Mouse (Mus musculus) cerebellum, adult 11 months (tissue): ENCODE data around the gene Rimklb.
"Not testable (repeated sequence)": the region's sequence is repeated elsewhere in the genome, so short reads cannot be mapped to it uniquely, and the experiment has no call there.

Source experiments
- DNase-seq: peaks from one replicate; pipeline ENCODE4 v3.0.0; 2022

Rimklb gene

DNA sequence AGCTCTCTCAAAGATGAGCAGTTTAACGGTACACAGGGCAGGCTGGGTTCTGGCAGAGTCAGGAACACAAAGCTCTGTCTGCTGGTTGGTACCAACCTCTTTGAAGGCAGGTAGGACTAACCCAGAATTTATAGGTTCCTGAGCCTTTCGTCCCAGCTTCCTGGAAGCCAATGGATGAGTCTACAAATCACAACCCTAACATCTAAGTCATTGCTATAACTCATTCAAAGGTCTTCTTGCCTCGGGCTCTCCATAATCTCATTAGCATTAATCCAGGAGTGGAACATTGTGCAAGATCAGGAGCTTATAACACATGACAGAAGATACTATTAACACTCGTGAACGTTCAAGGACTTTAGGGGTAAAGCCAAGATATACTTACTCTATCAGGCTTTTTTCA lies at the start of gene Rimklb:
Gene Rimklb, minus strand, starts transcription at position 101 of the 400 bp plus-strand sequence.
- DNase-seq: no peak

DNA sequence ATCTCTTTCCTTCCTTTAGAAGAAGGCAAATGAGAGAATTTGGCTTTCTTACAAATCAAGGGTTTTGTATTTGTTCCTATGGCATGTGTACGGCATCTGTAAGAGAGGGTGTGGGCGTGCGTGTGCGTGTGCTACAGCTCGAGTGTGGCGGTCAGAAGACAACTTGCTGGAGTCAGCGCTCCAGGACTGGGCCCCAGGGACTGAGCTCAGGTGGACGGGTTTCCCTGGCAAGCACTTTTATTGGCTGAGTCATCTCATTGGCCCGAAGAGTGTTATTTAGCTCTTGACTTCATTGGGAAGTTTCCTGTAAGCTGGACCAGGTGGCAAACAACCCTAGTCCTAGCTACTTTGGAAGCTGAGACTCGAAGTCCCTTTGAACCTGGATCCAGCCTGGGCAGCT lies 47.4 kb upstream of the Rimklb start:
- no peak for DNase-seq

DNA sequence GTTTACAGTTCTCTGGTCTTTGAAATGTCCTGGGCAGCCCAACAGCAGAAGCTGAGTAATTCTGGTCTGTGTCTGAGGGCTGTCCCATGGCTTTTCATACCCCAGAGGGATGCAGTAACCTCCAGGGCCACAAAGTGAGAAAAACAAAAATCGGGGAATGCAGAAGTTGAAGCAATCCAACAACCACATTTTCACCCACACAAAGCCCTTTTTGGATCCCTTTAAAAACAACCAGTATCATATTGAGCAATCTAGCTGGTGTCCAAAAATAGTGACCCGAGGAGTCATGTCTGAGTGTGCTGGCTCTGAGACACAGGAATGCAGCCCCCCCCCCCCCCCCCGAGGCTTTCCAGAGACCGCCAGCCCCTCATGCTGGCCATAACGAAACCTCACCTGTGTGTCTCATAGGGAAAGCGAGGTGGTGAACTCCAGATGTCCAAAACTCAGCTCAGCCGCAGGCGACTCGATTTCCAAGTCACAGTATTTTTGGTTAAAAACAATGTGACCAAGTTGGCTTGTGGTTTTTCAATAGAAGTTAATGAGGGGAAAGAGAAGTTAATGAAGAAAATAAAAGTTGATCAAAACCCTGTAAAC lies 46.8 kb upstream of the Rimklb start:
- DNase-seq: no peak

DNA sequence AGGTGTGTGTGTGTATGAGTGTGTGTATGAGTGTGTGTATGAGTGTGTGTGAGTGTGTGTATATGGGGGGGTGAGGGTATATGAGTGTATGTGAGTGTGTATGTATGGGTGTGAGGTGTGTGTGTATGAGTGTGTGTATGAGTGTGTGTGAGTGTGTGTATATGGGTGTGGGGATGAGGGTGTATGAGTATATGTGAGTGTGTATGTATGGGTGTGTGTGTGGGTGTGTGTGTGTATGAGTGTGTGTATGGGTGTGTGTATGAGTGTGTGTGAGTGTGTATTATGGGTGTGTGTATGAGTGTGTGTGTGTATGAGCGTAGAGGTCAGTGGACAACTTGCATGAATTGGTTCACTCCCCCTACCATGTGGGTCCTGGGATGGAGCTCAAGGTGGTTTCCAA lies 46.1 kb upstream of the Rimklb start:
- DNase-seq: no peak

DNA sequence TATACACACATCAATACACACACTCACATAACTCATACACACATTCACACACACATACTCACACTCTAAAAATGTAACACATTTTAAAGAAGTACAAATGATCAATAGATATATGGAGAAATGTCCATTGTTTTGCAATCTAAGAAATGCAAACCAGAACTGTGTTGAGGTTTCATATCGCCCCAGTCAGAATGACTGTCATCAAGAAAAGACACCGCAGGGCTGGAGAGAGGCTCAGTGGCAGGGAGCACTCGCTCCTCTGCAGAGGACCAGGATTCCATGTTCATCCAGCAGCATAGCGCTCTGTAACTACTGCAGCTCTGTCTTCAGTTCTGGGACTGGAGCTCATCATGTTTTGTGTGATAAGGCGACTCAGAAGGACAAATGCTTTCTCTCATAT lies 45.0 kb upstream of the Rimklb start:
- DNase-seq: no peak

DNA sequence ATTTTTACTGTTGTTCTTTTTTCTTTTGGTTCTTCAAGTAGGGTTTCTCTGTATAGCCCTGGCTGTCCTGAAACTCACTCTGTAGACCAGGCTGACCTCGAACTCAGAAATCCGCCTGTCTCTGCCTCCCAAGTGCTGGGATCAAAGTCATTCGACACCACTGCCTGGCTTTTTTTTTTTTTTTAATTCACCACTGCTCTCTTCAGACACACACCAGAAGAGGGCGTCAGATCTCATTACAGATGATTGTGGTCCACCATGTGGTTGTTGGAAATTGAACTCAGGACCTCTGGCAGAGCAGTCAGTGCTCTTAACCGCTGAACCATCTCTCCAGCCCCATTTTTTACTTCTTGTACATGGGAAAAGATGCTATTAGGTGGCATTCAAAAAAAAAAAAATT lies 43.9 kb upstream of the Rimklb start:
- DNase-seq: not testable (repeated sequence)

DNA sequence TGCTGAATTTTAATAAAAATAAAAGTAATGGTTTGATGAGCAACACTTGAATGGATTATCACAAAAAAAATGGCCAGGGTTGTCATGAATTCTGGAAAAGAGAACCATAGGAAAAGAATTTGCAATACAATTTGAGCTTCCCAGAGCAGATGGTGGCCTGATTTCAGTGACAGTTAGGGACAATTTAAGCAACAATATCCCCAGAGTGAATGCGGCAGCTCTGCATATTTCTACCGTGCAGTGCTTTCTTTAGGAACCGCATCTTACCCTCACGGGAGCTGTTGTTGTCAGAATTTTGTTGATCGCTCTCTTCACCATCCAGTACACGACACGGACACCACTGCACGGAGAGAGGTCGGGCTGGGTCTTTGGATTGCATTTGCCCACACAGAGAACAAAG lies 41.0 kb upstream of the Rimklb start:
- DNase-seq: no peak

DNA sequence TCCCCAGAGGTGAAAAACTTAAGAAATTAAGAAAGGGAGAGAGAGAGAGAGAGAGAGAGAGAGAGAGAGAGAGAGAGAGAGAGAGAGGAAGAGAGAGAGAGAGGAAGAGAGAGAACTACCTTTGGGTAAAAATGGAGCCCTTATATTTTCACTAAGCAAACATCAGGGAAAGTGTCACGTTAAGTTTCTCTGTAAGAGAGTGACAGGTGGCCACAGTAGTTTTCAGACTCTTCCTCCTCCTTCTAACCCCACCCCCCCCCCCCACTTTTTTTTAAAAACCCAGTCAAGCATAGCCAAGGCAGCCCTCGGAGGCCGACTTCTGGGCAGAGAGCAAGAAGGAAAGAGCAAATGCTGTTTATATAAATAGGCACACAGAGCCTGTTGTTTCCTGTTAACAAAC lies 35.5 kb upstream of the Rimklb start:
- no peak for DNase-seq

DNA sequence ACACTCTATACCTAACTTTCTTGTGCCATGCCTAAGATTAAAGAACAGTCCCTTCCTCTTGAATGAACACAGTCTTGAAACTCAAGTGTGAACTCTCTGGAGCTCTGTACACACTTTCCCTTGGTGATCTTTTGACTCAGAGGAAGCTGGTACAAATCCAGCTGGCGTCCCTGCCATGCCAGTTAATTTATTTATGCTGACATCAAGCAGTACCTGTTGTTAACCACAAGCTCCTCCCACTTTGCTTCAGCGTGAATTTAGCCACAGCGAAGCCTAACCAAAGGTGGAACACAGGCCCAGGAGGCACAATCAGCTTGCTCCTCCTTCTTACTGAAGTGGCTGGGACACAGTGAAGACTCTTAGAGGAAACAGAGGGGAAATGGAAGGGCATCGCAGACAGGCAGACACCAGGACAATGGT lies 34.3 kb upstream of the Rimklb start:
- DNase-seq: no peak

DNA sequence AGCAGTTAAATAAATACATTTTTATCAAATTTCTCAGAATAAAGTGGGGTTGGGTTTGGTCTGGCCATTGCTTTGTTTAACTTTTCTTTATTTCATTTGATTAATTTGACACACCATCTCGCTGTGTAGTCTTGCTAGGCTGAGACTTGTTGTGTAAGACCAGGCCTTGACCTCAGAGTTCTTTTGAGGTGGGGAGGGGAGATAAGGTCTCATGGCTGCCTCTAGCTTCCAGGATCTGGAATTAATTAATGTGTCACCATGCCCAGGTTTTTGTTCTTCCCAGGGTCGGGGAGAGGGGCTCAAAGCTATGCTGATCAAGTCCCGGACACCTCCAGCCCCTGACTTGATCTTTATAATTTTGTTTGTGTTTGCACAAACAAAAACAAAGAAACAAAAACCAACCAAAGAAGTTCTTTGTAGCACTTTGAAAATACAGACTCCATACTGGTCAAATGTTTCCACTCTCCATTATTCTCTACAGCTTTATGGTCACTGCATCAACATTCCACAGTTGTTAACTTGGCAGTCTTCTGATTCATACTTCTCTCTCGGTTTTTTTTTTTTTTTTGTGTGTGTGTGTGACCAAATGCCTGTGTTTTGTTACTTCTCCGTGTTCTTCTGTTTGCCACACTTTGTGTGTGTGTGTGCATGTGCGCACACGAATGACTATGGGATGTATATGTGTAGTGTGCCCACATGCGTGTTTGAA lies 33.1 kb upstream of the Rimklb start:
- no peak for DNase-seq

DNA sequence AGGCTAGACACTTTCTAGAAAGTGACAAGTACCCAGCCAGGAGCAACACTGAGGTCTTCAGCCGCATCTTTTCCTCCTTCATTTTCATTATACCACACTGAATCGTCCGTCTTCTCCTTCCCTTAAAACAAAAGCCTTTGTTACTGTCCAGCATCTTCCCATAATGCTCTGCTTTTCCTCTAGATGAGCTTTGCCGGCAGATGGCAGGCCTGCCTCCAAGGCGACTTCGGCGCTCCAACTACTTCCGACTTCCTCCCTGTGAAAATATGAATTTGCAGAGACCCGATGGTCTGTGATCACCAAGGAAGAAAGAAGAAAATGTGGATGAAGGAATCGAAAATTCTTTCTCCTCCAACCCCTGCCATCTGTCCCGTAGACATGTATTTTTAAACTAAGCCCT lies 29.6 kb upstream of the Rimklb start:
- no peak for DNase-seq

DNA sequence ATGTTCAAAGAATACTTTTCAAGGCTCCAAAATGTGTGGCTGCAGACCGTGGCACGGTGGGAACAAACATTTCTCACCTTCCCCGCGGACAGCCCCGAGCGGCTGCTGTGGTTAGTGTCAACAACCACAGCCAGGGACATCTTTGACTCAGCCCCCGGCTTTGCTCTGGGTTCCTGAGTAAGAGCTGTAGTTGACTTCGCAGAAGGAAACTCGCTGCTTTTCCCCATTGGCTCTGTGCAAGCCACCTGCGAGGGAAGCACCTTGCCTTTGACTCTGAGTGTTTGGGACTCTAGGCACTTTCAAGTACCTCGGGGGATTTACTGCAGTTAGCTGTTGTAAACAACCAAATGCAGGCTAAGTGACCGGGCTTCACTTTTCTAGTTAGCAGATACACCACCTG lies 29.0 kb upstream of the Rimklb start:
- DNase-seq: no peak

DNA sequence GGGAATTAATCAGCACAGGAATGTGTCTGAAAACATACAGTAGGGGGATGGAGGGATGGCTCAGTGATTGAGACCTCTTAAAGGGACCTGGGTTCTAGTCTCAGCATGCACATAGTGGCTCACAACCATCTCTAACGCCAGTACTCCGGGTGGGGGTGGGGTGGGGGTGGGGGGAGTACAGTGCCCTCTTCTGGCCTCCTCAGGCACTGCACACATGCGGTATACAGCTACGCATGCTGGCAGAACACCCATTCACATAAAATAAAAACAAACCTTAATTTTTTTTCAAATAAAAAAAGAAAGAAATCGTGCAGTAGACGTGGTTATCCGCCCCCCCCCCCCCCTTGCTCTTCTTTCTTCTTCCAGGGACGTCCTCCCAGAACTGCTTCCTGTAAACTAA lies 24.7 kb upstream of the Rimklb start:
- no peak for DNase-seq

DNA sequence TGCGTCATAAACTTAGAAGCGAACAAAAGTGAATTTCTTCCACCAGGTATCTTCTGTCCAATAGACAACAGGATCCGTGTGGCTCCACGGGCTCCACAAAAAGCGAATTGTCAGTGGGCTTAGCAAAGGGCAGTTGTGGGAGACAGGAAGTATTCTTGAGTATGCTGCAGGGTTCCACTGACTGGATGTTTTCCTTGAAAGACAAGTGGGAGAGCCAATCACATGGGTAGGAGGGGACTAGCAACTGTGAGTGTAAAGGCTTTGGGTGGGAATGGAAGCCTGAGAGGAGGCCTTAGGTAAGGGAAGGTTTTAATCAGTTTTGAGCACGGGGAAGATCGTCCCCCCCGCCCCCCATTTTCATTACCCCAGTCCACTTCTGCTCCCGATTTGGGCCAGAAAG lies 24.0 kb upstream of the Rimklb start:
- DNase-seq: no peak

DNA sequence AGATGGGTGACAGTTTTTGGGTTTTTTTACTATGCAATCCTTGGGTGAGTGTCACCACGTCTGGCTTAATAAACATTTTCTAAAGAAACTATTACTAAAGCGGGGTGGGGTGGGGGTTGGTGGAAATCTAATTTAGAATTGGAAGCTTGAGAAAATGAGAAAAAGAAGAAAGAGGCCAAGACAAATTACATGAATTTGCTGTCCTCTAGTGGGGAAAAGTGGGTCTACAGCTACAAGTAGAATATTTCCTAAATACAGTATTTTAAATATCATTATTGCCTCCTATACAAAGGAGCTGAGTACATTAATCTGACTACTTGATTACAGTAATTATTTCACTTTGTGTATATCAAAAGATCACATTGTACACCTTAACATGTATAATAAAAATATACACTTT lies 20.8 kb upstream of the Rimklb start:
- DNase-seq: no peak

DNA sequence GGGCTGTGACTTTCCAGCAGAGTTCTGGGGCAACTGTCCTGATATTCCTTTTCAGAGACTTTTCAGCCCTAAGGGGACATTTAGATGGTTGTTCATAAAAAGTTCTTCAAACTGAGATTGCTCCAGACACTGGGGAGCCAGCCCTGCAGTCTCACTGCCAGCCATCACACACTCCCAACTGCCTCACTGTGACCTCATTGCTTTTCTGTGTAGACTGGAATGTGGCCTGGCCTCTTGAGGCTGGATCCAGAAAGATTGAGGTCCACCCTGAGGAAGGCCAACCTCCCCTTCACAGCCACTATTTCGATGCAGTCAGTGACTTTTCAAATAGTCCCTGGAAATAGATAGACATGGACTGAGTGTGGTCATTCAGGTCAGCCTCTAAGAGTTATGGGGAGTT lies 19.1 kb upstream of the Rimklb start:
- DNase-seq: no peak

DNA sequence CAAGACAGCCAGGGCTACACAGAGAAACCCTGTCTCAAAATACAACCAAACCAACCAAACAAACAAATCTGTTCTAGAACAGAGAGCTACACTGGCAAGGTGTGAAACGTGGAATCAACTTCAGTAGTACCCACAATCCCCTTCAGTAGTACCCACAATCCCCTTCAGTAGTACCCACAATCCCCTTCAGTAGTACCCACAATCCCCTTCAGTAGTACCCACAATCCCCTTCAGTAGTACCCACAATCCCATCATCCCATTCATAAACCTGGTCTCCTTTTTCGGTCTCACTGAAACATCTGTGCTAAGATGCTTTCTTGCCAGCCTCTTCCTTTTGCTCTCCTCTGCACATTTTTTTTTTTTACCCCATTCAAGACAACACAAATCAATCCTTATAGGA lies 17.2 kb upstream of the Rimklb start:
- not testable (repeated sequence) for DNase-seq

DNA sequence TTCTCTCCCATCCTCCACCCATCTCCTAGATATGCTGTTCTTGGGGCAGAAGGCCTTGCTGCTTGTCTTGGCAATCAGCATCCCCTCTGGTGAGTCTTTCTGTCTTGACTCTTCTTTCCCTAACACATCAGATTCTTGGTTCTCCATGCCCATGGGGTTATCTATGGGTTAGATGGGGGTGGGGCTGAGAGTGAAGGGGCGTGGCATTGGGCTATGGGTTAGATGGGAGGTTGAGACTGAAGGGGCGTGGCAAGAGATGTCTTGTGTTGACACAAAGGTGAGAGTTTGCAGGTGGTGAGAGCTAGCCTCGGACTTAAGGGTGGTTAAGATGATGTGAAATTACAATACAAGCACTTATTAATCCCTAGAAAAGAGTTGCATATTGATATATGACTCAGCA lies 15.8 kb upstream of the Rimklb start:
- no peak for DNase-seq

DNA sequence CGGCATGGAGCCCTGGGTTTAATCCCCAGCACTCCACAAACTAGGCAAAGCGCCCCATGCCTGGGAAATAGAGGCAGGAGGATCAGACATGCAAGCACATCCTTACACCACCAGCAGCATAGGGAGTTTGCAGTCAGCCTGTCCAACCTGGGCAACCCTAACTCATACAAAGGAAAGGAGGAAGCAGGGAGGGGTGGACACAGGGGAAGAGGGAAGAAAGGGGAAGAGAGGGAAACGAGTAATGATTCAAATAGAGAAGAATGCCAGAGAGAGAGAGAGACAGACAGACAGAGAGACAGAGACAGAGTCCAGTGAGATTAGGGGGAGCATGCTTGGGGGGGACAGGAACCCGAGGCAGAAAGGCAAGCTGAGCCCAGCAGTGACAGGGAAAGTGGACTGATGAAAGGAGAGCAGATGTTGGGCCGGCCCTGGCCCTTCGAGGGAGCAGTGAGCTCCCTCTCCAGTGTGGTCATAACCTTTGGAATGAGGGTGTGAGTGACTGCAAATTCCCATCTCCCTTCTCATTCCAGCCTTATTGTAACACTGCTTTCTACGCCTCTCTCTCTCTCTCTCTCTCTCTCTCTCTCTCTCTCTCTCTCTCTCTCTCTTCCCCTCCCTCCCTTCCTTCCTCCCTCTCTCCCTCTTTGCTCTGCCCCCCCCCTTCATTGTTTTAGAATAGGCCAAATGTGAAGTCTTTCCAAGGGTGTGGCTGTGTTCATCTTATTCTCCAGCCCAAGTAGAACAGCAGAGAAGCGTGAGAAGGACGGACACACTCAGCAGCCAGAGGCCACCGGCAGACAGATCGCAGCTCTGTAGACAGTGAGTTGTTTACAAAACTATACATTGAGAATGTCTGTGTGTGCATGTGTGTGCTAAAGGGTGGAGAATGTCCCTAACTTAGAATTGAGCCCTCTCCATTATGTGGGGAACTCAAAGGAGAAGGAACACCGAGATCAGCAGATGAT lies 14.6 kb upstream of the Rimklb start:
- no peak for DNase-seq

DNA sequence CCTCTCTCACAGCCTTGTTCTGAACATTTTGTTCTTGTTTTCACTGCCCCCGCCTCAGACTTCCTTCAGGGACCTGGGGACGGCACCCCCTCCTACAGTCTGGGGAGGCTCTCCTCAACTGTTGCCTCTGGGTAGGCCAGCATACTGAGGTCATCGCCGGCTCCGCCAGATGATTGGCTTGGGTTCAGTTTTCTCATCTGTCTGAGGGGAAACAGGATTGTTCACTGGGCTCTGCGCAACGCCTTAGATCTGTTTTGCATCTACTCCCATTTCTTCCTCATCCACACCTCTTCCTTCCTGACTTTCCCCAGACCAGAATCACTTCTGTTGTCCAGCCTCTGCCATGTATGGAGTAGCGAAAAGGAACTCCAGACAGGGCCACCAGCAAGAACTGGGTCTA lies 9.9 kb upstream of the Rimklb start:
- no peak for DNase-seq

DNA sequence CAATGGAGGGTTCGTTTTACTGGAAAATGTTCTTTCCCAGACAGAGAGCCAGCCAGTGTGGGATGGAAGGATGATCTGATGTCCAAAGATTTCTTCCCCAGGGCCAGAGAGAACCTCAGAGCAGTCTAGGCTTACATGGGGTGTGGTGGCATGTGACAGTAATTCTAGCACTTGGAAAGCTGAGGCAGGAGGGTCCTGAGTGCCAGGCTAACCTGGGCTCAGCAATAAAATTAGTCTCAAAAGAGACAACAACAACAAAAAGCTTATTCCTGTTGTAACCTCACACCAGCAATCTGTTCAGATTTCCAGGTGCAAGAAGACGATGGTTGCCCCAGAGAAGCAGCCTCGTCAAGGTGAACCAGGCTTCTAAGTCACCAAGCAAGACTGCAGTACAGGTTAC lies 7.0 kb upstream of the Rimklb start, which contains the start of gene Mfap5:
Gene Mfap5, plus strand, starts transcription at position 301 of the 400 bp plus-strand sequence.
- no peak for DNase-seq

DNA sequence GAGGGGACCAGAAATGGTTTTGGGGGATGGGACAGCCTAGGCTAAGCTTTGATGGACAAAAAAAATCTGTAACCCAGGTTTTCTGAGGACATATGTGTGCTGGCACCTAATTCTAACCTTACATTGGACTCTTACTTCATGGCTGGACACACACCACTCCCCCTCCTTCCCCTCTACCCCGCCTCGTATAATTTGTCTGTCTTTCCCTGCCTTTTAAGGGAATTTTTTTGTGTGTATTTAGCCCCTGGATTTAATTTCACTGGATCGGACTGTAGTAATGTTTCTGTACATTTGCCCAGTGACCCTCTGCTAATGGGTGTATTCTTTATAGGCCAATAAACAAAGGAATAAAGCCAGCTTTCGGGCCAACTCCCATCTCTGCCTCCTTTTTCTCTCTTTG lies 6.5 kb upstream of the Rimklb start:
- DNase-seq: no peak

DNA sequence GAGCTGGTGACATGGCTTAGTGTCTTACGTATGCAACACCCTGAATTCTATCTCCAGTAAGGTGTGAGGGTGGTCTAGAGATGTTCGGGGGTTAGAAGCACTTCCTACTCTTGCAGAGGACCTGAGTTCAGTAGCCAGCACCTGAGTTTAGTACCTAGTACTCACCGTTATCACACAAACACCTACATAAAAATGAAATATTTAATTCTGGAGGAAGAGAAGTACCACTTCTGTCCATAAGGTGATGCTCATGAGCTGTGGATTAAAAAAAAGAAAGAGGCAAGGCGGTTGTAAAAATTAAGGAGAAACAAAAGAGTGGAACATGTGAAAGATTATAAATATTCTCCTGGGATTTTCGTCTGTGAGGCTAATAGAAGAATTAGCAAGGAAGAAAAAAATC lies 2.1 kb downstream of the Rimklb start:
- DNase-seq: no peak
